Mouse (Mus musculus): ENCODE data around the gene Olfr364-ps1. TPM values are rescaled to one million over a fixed set of nuclear protein-coding genes. Genes with fewer than 3 reads are reported as not detected.

Gene Olfr364-ps1
- polyA plus RNA-seq (2014; fragmentation: Illumina TruSeq; extraction: RNeasy Lipid Tissue Mini Kit (QIAGEN cat#74804); ENCODE audit: low read depth, low replicate concordance) = not detected

DNA sequence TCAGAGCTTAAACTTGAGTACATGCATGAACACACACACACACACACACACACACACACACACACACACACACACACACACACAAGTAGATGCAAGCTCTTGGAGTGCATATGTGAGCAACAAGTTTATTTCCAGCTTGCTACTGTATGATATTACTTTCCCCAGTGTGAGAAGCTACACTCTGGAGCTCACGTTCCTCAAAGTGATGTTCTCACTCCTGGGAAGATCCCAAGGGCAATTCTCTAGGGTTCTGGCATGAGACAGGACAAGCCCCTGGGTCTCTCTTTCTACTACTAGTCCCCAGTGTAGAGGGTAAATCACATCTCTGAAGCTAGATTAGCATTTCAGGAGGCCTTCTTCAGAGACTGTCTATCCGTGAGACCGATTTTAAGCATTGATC, at the start of gene Olfr364-ps1:
Gene Olfr364-ps1, plus strand, starts transcription at position 301 of the 400 bp plus-strand sequence.

GRCm38 (mm10) chr2:37117810-37118209, 21.3 kb upstream of the Olfr364-ps1 start, which contains the start of gene Olfr362:
Gene Olfr362 (minus strand): TSS chr2:37117910.

DNA sequence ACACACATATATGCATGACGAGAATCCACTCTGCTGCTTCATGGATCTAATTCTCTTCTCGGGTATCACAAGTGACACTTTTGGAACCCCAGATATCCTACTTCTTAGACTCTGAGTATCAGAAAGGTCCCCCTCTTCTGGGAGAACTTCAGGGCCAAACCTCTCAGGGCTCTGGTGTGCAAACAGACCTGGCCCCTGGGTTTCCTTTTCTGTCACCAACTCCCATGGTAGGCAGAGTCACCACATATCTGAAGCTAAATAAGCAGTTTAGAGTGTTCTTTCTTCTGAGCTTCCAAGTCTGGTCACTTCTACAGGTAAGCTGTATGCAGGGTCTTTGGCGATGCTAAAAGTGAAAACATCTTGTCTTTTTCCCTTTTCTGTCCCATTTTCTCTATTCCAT, 48.8 kb downstream of the Olfr364-ps1 start, which contains the start of gene Olfr365:
Gene Olfr365, plus strand, starts transcription at position 301 of the 400 bp plus-strand sequence.

Other genes starting within 250 kb of the Olfr364-ps1 start
- gene Olfr353, start 246.4 kb upstream of the Olfr364-ps1 start, polyA plus RNA-seq (2014; fragmentation: Illumina TruSeq; extraction: RNeasy Lipid Tissue Mini Kit (QIAGEN cat#74804); ENCODE audit: low read depth, low replicate concordance) = not detected
- not detected for gene Olfr354, start 233.6 kb upstream of the Olfr364-ps1 start, polyA plus RNA-seq (2014; fragmentation: Illumina TruSeq; extraction: RNeasy Lipid Tissue Mini Kit (QIAGEN cat#74804); ENCODE audit: low read depth, low replicate concordance)
- not detected for gene Olfr355, start 210.4 kb upstream of the Olfr364-ps1 start, polyA plus RNA-seq (2014; fragmentation: Illumina TruSeq; extraction: RNeasy Lipid Tissue Mini Kit (QIAGEN cat#74804); ENCODE audit: low read depth, low replicate concordance)
- not detected for gene Olfr356, start 202.2 kb upstream of the Olfr364-ps1 start, polyA plus RNA-seq (2014; fragmentation: Illumina TruSeq; extraction: RNeasy Lipid Tissue Mini Kit (QIAGEN cat#74804); ENCODE audit: low read depth, low replicate concordance)
- not detected for gene Olfr357, start 145.5 kb upstream of the Olfr364-ps1 start, polyA plus RNA-seq (2014; fragmentation: Illumina TruSeq; extraction: RNeasy Lipid Tissue Mini Kit (QIAGEN cat#74804); ENCODE audit: low read depth, low replicate concordance)
- not detected for gene Olfr358, start 130.0 kb upstream of the Olfr364-ps1 start, polyA plus RNA-seq (2014; fragmentation: Illumina TruSeq; extraction: RNeasy Lipid Tissue Mini Kit (QIAGEN cat#74804); ENCODE audit: low read depth, low replicate concordance)
- gene Olfr360, start 73.6 kb upstream of the Olfr364-ps1 start, polyA plus RNA-seq (2014; fragmentation: Illumina TruSeq; extraction: RNeasy Lipid Tissue Mini Kit (QIAGEN cat#74804); ENCODE audit: low read depth, low replicate concordance) = not detected
- gene Olfr361, start 50.0 kb upstream of the Olfr364-ps1 start, polyA plus RNA-seq (2014; fragmentation: Illumina TruSeq; extraction: RNeasy Lipid Tissue Mini Kit (QIAGEN cat#74804); ENCODE audit: low read depth, low replicate concordance) = not detected
- not detected for gene Olfr362, start 21.4 kb upstream of the Olfr364-ps1 start, polyA plus RNA-seq (2014; fragmentation: Illumina TruSeq; extraction: RNeasy Lipid Tissue Mini Kit (QIAGEN cat#74804); ENCODE audit: low read depth, low replicate concordance)
- gene Olfr365, start 48.9 kb downstream of the Olfr364-ps1 start, polyA plus RNA-seq (2014; fragmentation: Illumina TruSeq; extraction: RNeasy Lipid Tissue Mini Kit (QIAGEN cat#74804); ENCODE audit: low read depth, low replicate concordance) = not detected
- not detected for gene Olfr366, start 72.3 kb downstream of the Olfr364-ps1 start, polyA plus RNA-seq (2014; fragmentation: Illumina TruSeq; extraction: RNeasy Lipid Tissue Mini Kit (QIAGEN cat#74804); ENCODE audit: low read depth, low replicate concordance)
- not detected for gene Olfr368, start 187.2 kb downstream of the Olfr364-ps1 start, polyA plus RNA-seq (2014; fragmentation: Illumina TruSeq; extraction: RNeasy Lipid Tissue Mini Kit (QIAGEN cat#74804); ENCODE audit: low read depth, low replicate concordance)
- gene Pdcl, start 220.0 kb downstream of the Olfr364-ps1 start, polyA plus RNA-seq (2014; fragmentation: Illumina TruSeq; extraction: RNeasy Lipid Tissue Mini Kit (QIAGEN cat#74804); ENCODE audit: low read depth, low replicate concordance) = 111 TPM

All from adrenal gland, adult 10 weeks (tissue).